Mouse (Mus musculus): ENCODE results near the gene Hivep3.
A peak's percentile ranks its signal among the peaks of the same experiment; 100 is the strongest.

Hivep3 gene

GRCm38 (mm10) chr4:120077322-120077721, 343.7 kb downstream of the Hivep3 start:
- ATAC-seq (ENCODE audit: low TSS enrichment) = peak; percentile 39

GRCm38 (mm10) chr4:120082527-120082926, 348.9 kb downstream of the Hivep3 start:
- ATAC-seq (ENCODE audit: low TSS enrichment) = no peak

GRCm38 (mm10) chr4:120083700-120084099, 350.1 kb downstream of the Hivep3 start:
- ATAC-seq (ENCODE audit: low TSS enrichment) = no peak

GRCm38 (mm10) chr4:120089536-120089935, 356.0 kb downstream of the Hivep3 start:
- ATAC-seq (ENCODE audit: low TSS enrichment) = no peak

- no peak for ATAC-seq (ENCODE audit: low TSS enrichment)
Measured at GRCm38 (mm10) chr4:120091997-120092783, 358.6 kb downstream of the Hivep3 start.

GRCm38 (mm10) chr4:120096935-120097334, 363.4 kb downstream of the Hivep3 start:
- ATAC-seq (ENCODE audit: low TSS enrichment) = 0 out of 2 replicates have a peak, but pooled peaks have one; percentile 17

- ATAC-seq (ENCODE audit: low TSS enrichment) = no peak
Measured at GRCm38 (mm10) chr4:120101186-120101585, 367.6 kb downstream of the Hivep3 start.

GRCm38 (mm10) chr4:120104599-120104998, 371.0 kb downstream of the Hivep3 start:
- ATAC-seq (ENCODE audit: low TSS enrichment) = peak; percentile 10; the same call in 1 of the 2 replicates

- no peak for ATAC-seq (ENCODE audit: low TSS enrichment)
Measured at GRCm38 (mm10) chr4:120106362-120106761, 372.8 kb downstream of the Hivep3 start.

GRCm38 (mm10) chr4:120107787-120108186, 374.2 kb downstream of the Hivep3 start:
- ATAC-seq (ENCODE audit: low TSS enrichment) = no peak

GRCm38 (mm10) chr4:120115516-120115915, 381.9 kb downstream of the Hivep3 start:
- ATAC-seq (ENCODE audit: low TSS enrichment) = no peak

GRCm38 (mm10) chr4:120116312-120116711, 382.7 kb downstream of the Hivep3 start:
- ATAC-seq (ENCODE audit: low TSS enrichment) = peak; percentile 51; the same call in 1 of the 2 replicates

GRCm38 (mm10) chr4:120120276-120120675, 386.7 kb downstream of the Hivep3 start:
- ATAC-seq (ENCODE audit: low TSS enrichment) = peak; percentile 48; the same call in 1 of the 2 replicates

GRCm38 (mm10) chr4:120124656-120125055, 391.1 kb downstream of the Hivep3 start:
- no peak for ATAC-seq (ENCODE audit: low TSS enrichment)

GRCm38 (mm10) chr4:120126047-120126446, 392.5 kb downstream of the Hivep3 start:
- peak; percentile 20; the same call in 1 of the 2 replicates for ATAC-seq (ENCODE audit: low TSS enrichment)

- ATAC-seq (ENCODE audit: low TSS enrichment) = no peak
Measured at GRCm38 (mm10) chr4:120127333-120127732, 393.7 kb downstream of the Hivep3 start.

- peak; percentile 54 for ATAC-seq (ENCODE audit: low TSS enrichment)
Measured at GRCm38 (mm10) chr4:120128033-120128432, 394.4 kb downstream of the Hivep3 start.

GRCm38 (mm10) chr4:120129233-120129885, 395.8 kb downstream of the Hivep3 start:
- peak; percentile 41; the same call in 1 of the 2 replicates for ATAC-seq (ENCODE audit: low TSS enrichment)

- ATAC-seq (ENCODE audit: low TSS enrichment) = no peak
Measured at GRCm38 (mm10) chr4:120130926-120131325, 397.3 kb downstream of the Hivep3 start.

GRCm38 (mm10) chr4:120131441-120132220, 398.0 kb downstream of the Hivep3 start:
- ATAC-seq (ENCODE audit: low TSS enrichment) = no peak

- ATAC-seq (ENCODE audit: low TSS enrichment) = no peak
Measured at GRCm38 (mm10) chr4:120134223-120134622, 400.6 kb downstream of the Hivep3 start.

- ATAC-seq (ENCODE audit: low TSS enrichment) = no peak
Measured at GRCm38 (mm10) chr4:120141810-120142209, 408.2 kb downstream of the Hivep3 start.

Data from frontal cortex, adult (tissue).